Mouse (Mus musculus): ENCODE results near the gene Meis2. TPM values are rescaled to one million over a fixed set of nuclear protein-coding genes. Genes with fewer than 3 reads are reported as not detected.
A peak's percentile ranks its signal among the peaks of the same experiment; 100 is the strongest.

The Meis2 gene
- total RNA-seq, 1 experiment from 2014 or later, result not detected

GRCm38 (mm10) chr2:115875802-115876531, 189.7 kb downstream of the Meis2 start:
- ATAC-seq (replicated peaks; ENCODE audit: low read depth, poor library complexity, severe bottlenecking), result no peak

- ATAC-seq (replicated peaks; ENCODE audit: low read depth, poor library complexity, severe bottlenecking), result no peak
These were observed 192.8 kb downstream of the Meis2 start for GRCm38 (mm10) chr2:115872851-115873250.

GRCm38 (mm10) chr2:115869966-115870365, 195.7 kb downstream of the Meis2 start:
- ATAC-seq (replicated peaks; ENCODE audit: low read depth, poor library complexity, severe bottlenecking), result no peak

- ATAC-seq (replicated peaks; ENCODE audit: low read depth, poor library complexity, severe bottlenecking), result no peak
These were observed 204.9 kb downstream of the Meis2 start for GRCm38 (mm10) chr2:115860600-115861347.

- 0 out of 2 replicates have a peak, but pooled peaks have one; percentile 9 for ATAC-seq (replicated peaks; ENCODE audit: low read depth, poor library complexity, severe bottlenecking)
These were observed 205.5 kb downstream of the Meis2 start for GRCm38 (mm10) chr2:115860141-115860480.

GRCm38 (mm10) chr2:115859371-115860140, 206.1 kb downstream of the Meis2 start:
- no peak for ATAC-seq (replicated peaks; ENCODE audit: low read depth, poor library complexity, severe bottlenecking)

GRCm38 (mm10) chr2:115858927-115859326, 206.7 kb downstream of the Meis2 start:
- ATAC-seq (replicated peaks; ENCODE audit: low read depth, poor library complexity, severe bottlenecking), result no peak

- no peak for ATAC-seq (replicated peaks; ENCODE audit: low read depth, poor library complexity, severe bottlenecking)
These were observed 207.4 kb downstream of the Meis2 start for GRCm38 (mm10) chr2:115858246-115858645.

GRCm38 (mm10) chr2:115857123-115858080, 208.2 kb downstream of the Meis2 start:
- no peak for ATAC-seq (replicated peaks; ENCODE audit: low read depth, poor library complexity, severe bottlenecking)

GRCm38 (mm10) chr2:115856401-115857073, 209.1 kb downstream of the Meis2 start:
- ATAC-seq (replicated peaks; ENCODE audit: low read depth, poor library complexity, severe bottlenecking), result no peak

- peak; percentile 80 for ATAC-seq (replicated peaks; ENCODE audit: low read depth, poor library complexity, severe bottlenecking)
These were observed 209.9 kb downstream of the Meis2 start for GRCm38 (mm10) chr2:115855511-115856400.

GRCm38 (mm10) chr2:115854828-115855311, 210.8 kb downstream of the Meis2 start:
- no peak for ATAC-seq (replicated peaks; ENCODE audit: low read depth, poor library complexity, severe bottlenecking)

GRCm38 (mm10) chr2:115854007-115854827, 211.4 kb downstream of the Meis2 start:
- ATAC-seq (replicated peaks; ENCODE audit: low read depth, poor library complexity, severe bottlenecking), result no peak

GRCm38 (mm10) chr2:115853221-115853620, 212.4 kb downstream of the Meis2 start:
- no peak for ATAC-seq (replicated peaks; ENCODE audit: low read depth, poor library complexity, severe bottlenecking)

GRCm38 (mm10) chr2:115852615-115853014, 213.0 kb downstream of the Meis2 start:
- ATAC-seq (replicated peaks; ENCODE audit: low read depth, poor library complexity, severe bottlenecking), result no peak

- no peak for ATAC-seq (replicated peaks; ENCODE audit: low read depth, poor library complexity, severe bottlenecking)
These were observed 213.5 kb downstream of the Meis2 start for GRCm38 (mm10) chr2:115852109-115852508.

GRCm38 (mm10) chr2:115850961-115851360, 214.7 kb downstream of the Meis2 start:
- no peak for ATAC-seq (replicated peaks; ENCODE audit: low read depth, poor library complexity, severe bottlenecking)
